Mouse (Mus musculus) lung, embryonic 16.5 days (tissue): ENCODE results near the gene Atp6v0a1. TPM values are rescaled to one million over a fixed set of nuclear protein-coding genes. Genes with fewer than 3 reads are reported as not detected.

Source experiments
- ATAC-seq: fragments of 200-750 bp; cut with Nextera tagmentation; 2 replicates; pipeline ENCODE4 v1.8.0; 2017; ENCODE audit warnings: low read depth, mild to moderate bottlenecking, moderate library complexity
- H3K27ac ChIP-seq: fragments of 300-500 bp; sonication (generic); 2 replicates; pipeline ENCODE4 v1.5.1; 2014; ENCODE audit warnings: mild to moderate bottlenecking, control low read depth, low read length
- H3K27me3 ChIP-seq: fragments of 300-500 bp; sonication (generic); 2 replicates; pipeline ENCODE4 v1.6.1; 2014; ENCODE audit warnings: low read depth, low read length, mixed read lengths; ENCODE audit not compliant: control insufficient read depth, insufficient read depth
- H3K36me3 ChIP-seq: fragments of 300-500 bp; sonication (generic); 2 replicates; pipeline ENCODE4 v1.6.1; 2014; ENCODE audit warnings: low read length; ENCODE audit not compliant: control insufficient read depth, insufficient read depth
- H3K4me1 ChIP-seq: fragments of 300-500 bp; sonication (generic); replicated peaks from 2 replicates; pipeline ENCODE4 v1.6.1; 2014; ENCODE audit warnings: low read length, mixed read lengths; ENCODE audit not compliant: control insufficient read depth, insufficient read depth
- H3K4me2 ChIP-seq: fragments of 300-500 bp; sonication (generic); 2 replicates; pipeline ENCODE4 v1.6.1; 2014; ENCODE audit warnings: low read depth, low read length, control low read depth
- H3K4me3 ChIP-seq: fragments of 300-500 bp; sonication (generic); 2 replicates; pipeline ENCODE4 v1.5.1; 2014; ENCODE audit warnings: mild to moderate bottlenecking, low read length, control low read depth
- H3K9ac ChIP-seq: fragments of 300-500 bp; sonication (generic); 2 replicates; pipeline ENCODE4 v1.6.1; 2014; ENCODE audit warnings: low read length, control low read depth
- H3K9me3 ChIP-seq: fragments of 300-500 bp; sonication (generic); 2 replicates; pipeline ENCODE4 v1.6.1; 2016; ENCODE audit warnings: low read length; ENCODE audit not compliant: control insufficient read depth
- WGBS: fragments of 180-500 bp; shearing (Covaris S2); extraction: QIAGEN DNeasy Blood & Tissue Kit; methylation state at CpG from one replicate; pipeline ENCODE4 v1.1.7; 2014; 5-methylcytosine and 5-hydroxymethylcytosine counted together
- polyA plus RNA-seq: library from polyadenylated mRNA; unstranded; fragments of >200 nt; fragmentation: Nextera tagmentation; extraction: Ambion mirVana; gene quantifications from 2 replicates; pipeline ENCODE4 v1.2.1, GENCODE M21; 2015

The Atp6v0a1 gene
- polyA plus RNA-seq, 1 experiment from 2014 or later: 36.7 TPM

GRCm38 (mm10) chr11:101086756-101087681, 77.8 kb downstream of the Atp6v0a1 start, which contains the start of gene Mlx:
Gene Mlx (plus strand): TSS chr11:101087277.
- H3K27ac ChIP-seq: peak within 1 kb of the TSS; percentile 89
- H3K4me1 ChIP-seq: peaks cover 24% of the 10 kb centered on the region
- peak; percentile 85 for ATAC-seq
- no peaks in the 10 kb centered on the region for H3K27me3 ChIP-seq
- peaks cover 23% of the 10 kb centered on the region for H3K36me3 ChIP-seq
- no peaks in the 10 kb centered on the region for H3K9me3 ChIP-seq
- peak within 1 kb of the TSS; percentile 92 for H3K9ac ChIP-seq
- 1% methylated on average over 52 of the region's 52 CpGs for whole genome bisulfite sequencing
- H3K4me2 ChIP-seq: peak within 1 kb of the TSS; percentile 95
- H3K4me3 ChIP-seq: peak within 1 kb of the TSS; percentile 88

- Histone ChIP-seq H3K4me2 (peak overlapping the region; percentile 95), H3K9ac (peak overlapping the region; percentile 92), H3K4me1 (peaks cover 24% of the 10 kb centered on the region), H3K9me3 (no peaks in the 10 kb centered on the region), H3K4me3 (peak overlapping the region; percentile 88), H3K36me3 (peaks cover 28% of the 10 kb centered on the region), H3K27ac (peak overlapping the region; percentile 89), H3K27me3 (no peaks in the 10 kb centered on the region)
- WGBS: 7% methylated on average over 8 of the region's 8 CpGs
- no peak; the same call in 1 of the 2 replicates for ATAC-seq
Observed at GRCm38 (mm10) chr11:101087682-101088055, 78.4 kb downstream of the Atp6v0a1 start.

GRCm38 (mm10) chr11:101089931-101090330, 80.7 kb downstream of the Atp6v0a1 start:
- Histone ChIP-seq H3K4me3 (no peak overlapping the region), H3K9ac (no peak overlapping the region), H3K4me1 (peaks cover 28% of the 10 kb centered on the region), H3K4me2 (no peak overlapping the region), H3K36me3 (peaks cover 34% of the 10 kb centered on the region), H3K27ac (no peak overlapping the region), H3K9me3 (no peaks in the 10 kb centered on the region), H3K27me3 (no peaks in the 10 kb centered on the region)
- ATAC-seq: no peak
- WGBS: 89% methylated on average over 1 of the region's 1 CpGs

GRCm38 (mm10) chr11:101094930-101095313, 85.7 kb downstream of the Atp6v0a1 start:
- Histone ChIP-seq H3K27me3 (no peaks in the 10 kb centered on the region), H3K4me1 (peaks cover 11% of the 10 kb centered on the region; the same call in 1 of the 2 replicates), H3K9ac (peak overlapping the region; percentile 82), H3K9me3 (no peaks in the 10 kb centered on the region), H3K4me2 (peak overlapping the region; percentile 89), H3K27ac (peak overlapping the region; percentile 25; the same call in 1 of the 2 replicates), H3K4me3 (peak overlapping the region; percentile 85), H3K36me3 (peaks cover 48% of the 10 kb centered on the region)
- peak; percentile 29 for ATAC-seq
- under 1% methylated on average over 18 of the region's 18 CpGs for WGBS

GRCm38 (mm10) chr11:101095314-101096024, 86.2 kb downstream of the Atp6v0a1 start, which contains the start of gene Psmc3ip:
Gene Psmc3ip (minus strand): TSS chr11:101095436.
- under 1% methylated on average over 43 of the region's 43 CpGs for WGBS
- H3K36me3 ChIP-seq: peaks cover 46% of the 10 kb centered on the region

GRCm38 (mm10) chr11:101098231-101098630, 89.0 kb downstream of the Atp6v0a1 start:
- no peak for ATAC-seq
- Histone ChIP-seq H3K9ac (no peak overlapping the region), H3K27ac (no peak overlapping the region), H3K9me3 (no peaks in the 10 kb centered on the region), H3K36me3 (peaks cover 35% of the 10 kb centered on the region), H3K4me2 (no peak overlapping the region), H3K4me3 (no peak overlapping the region), H3K27me3 (no peaks in the 10 kb centered on the region), H3K4me1 (peaks cover 11% of the 10 kb centered on the region; the same call in 1 of the 2 replicates)
- 88% methylated on average over 8 of the region's 8 CpGs for WGBS

More at GRCm38 (mm10) chr11:101095314-101096024, 86.2 kb downstream of the Atp6v0a1 start, which contains the start of gene Psmc3ip:
- Histone ChIP-seq H3K9ac (peak within 1 kb of the TSS; percentile 82), H3K27ac (peak within 1 kb of the TSS; percentile 95), H3K9me3 (no peaks in the 10 kb centered on the region), H3K4me2 (peak within 1 kb of the TSS; percentile 89), H3K27me3 (no peaks in the 10 kb centered on the region), H3K4me3 (peak within 1 kb of the TSS; percentile 85), H3K4me1 (peaks cover 11% of the 10 kb centered on the region; the same call in 1 of the 2 replicates)
- peak; percentile 98 for ATAC-seq

GRCm38 (mm10) chr11:101103011-101103410, 93.8 kb downstream of the Atp6v0a1 start:
- Histone ChIP-seq H3K27ac (no peak overlapping the region), H3K4me2 (no peak overlapping the region), H3K36me3 (peaks cover 30% of the 10 kb centered on the region), H3K4me3 (no peak overlapping the region), H3K4me1 (no peaks in the 10 kb centered on the region), H3K9me3 (no peaks in the 10 kb centered on the region), H3K27me3 (no peaks in the 10 kb centered on the region), H3K9ac (no peak overlapping the region)
- 87% methylated on average over 5 of the region's 5 CpGs for WGBS
- ATAC-seq: no peak

GRCm38 (mm10) chr11:101109351-101109750, 100.1 kb downstream of the Atp6v0a1 start:
- Histone ChIP-seq H3K4me1 (no peaks in the 10 kb centered on the region), H3K27me3 (no peaks in the 10 kb centered on the region), H3K4me2 (no peak overlapping the region), H3K9ac (no peak overlapping the region), H3K4me3 (no peak overlapping the region), H3K9me3 (no peaks in the 10 kb centered on the region), H3K27ac (no peak overlapping the region), H3K36me3 (0 out of 2 replicates have a peak, but pooled peaks cover 2% of the 10 kb centered on the region)
- no peak for ATAC-seq
- 75% methylated on average over 4 of the region's 4 CpGs for WGBS

GRCm38 (mm10) chr11:101110708-101111107, 101.5 kb downstream of the Atp6v0a1 start:
- no peak for ATAC-seq
- no peak overlapping the region for H3K9ac ChIP-seq
- H3K9me3 ChIP-seq: no peaks in the 10 kb centered on the region
- H3K27me3 ChIP-seq: no peaks in the 10 kb centered on the region
- no peaks in the 10 kb centered on the region for H3K4me1 ChIP-seq
- H3K4me2 ChIP-seq: no peak overlapping the region
- H3K27ac ChIP-seq: no peak overlapping the region
- H3K4me3 ChIP-seq: no peak overlapping the region
- WGBS: 43% methylated on average over 5 of the region's 5 CpGs
- no peaks in the 10 kb centered on the region for H3K36me3 ChIP-seq
